10 mouse cellular contexts compared by ENCODE assay signal in the genomic region with DNA sequence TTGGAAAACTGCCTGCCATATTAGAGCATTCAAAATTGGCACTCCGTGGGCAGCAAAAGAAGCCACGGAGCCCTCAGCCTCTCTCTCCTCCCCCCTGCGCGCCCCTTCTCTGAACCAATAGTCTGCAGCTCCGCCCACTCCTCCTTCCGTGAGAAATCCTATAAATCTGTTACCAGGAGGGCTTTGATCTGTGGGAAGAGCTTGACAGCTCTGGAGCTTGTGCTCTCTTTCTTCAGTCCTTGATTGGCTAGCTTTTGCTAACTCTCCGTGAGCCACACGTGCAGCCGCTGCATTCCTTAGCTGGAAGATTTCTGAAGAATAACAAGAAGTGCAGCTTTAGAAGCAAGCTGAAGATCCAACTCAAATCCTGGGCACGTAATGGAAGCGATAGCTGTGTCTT. TPM values are rescaled to one million over a fixed set of nuclear protein-coding genes. Genes with fewer than 3 reads are reported as not detected.
A peak's percentile ranks its signal among the peaks of the same experiment; 100 is the strongest.
DNase-seq lines count a peak whose midpoint lies in the region; ATAC-seq and TF ChIP-seq lines count a peak whose summit lies in the region.
"Had no signal": no experiment of that assay in that cellular context is flagged by ENCODE, and none has a peak within 500 bp of the region (broad histone marks: within the 10 kb centered on the region; RNA-seq: fewer than 3 reads in every experiment).

No protein-coding gene starts in this region.

- H3K27ac ChIP-seq in forebrain, embryonic 10.5 days: no peak overlapping the region
- no peak overlapping the region for H3K27ac ChIP-seq in stomach, postnatal 0 days (replicated peaks)
- H3K27ac ChIP-seq: liver, embryonic 15.5 days had no signal

- H3K4me3 ChIP-seq in forebrain, embryonic 10.5 days: no peak overlapping the region
- no peak overlapping the region for H3K4me3 ChIP-seq in stomach, postnatal 0 days (ENCODE audit: low read depth, low read length)
- H3K4me3 ChIP-seq: liver, embryonic 15.5 days had no signal

- H3K36me3 ChIP-seq in forebrain, embryonic 10.5 days (replicated peaks): no peaks in the 10 kb centered on the region
- no peaks in the 10 kb centered on the region for H3K36me3 ChIP-seq in stomach, postnatal 0 days (ENCODE audit: control insufficient read depth, insufficient read depth, low read length)
- H3K36me3 ChIP-seq: liver, embryonic 15.5 days had no signal

- no peak for ATAC-seq in stomach, postnatal 0 days (ENCODE audit: low FRiP score, low TSS enrichment)

- no peak overlapping the region for H3K9ac ChIP-seq in stomach, postnatal 0 days (ENCODE audit: low read length)
- H3K9ac ChIP-seq: liver, embryonic 15.5 days had no signal

- peak; percentile 8 for DNase-seq in kidney, adult 11 months
- DNase-seq in kidney, adult 18-20 months: no peak
- peak; percentile 44 for DNase-seq in forebrain, embryonic 10.5 days (ENCODE audit: extremely low spot score, low spot score)
- DNase-seq in kidney, postnatal 10 days: peak; percentile 14
- peak; percentile 72 for DNase-seq in retina, embryonic 14.5 days (ENCODE audit: low spot score)
- DNase-seq in thymus, postnatal 10 days (ENCODE audit: low spot score in 2 of 2): no peak
- DNase-seq in stomach, postnatal 0 days (ENCODE audit: low spot score): no peak
- no peak for DNase-seq in liver

- no peak for TF ChIP-seq CTCF in stomach, postnatal 0 days (IDR thresholded peaks at IDR 0.05; ENCODE audit: low read depth)

- H3K27me3 ChIP-seq in forebrain, embryonic 10.5 days (ENCODE audit: poor library complexity, severe bottlenecking): peaks cover 41% of the 10 kb centered on the region
- no peaks in the 10 kb centered on the region for H3K27me3 ChIP-seq in stomach, postnatal 0 days (ENCODE audit: control insufficient read depth, insufficient read depth, low read length)

- H3K4me2 ChIP-seq in stomach, postnatal 0 days (replicated peaks; ENCODE audit: low read depth): no peak overlapping the region
- H3K4me2 ChIP-seq: liver, embryonic 15.5 days had no signal

- H3K9me3 ChIP-seq in forebrain, embryonic 10.5 days: no peaks in the 10 kb centered on the region
- no peaks in the 10 kb centered on the region for H3K9me3 ChIP-seq in stomach, postnatal 0 days (ENCODE audit: control insufficient read depth, low read length)
- H3K9me3 ChIP-seq: liver, embryonic 15.5 days had no signal

- TF ChIP-seq EP300 in stomach, postnatal 0 days (optimal IDR thresholded peaks at IDR 0.05): no peak

- 0 out of 2 replicates have a peak, but pooled peaks cover 4% of the 10 kb centered on the region for H3K4me1 ChIP-seq in forebrain, embryonic 10.5 days
- H3K4me1 ChIP-seq in stomach, postnatal 0 days (replicated peaks; ENCODE audit: control insufficient read depth, insufficient read depth): no peaks in the 10 kb centered on the region
- H3K4me1 ChIP-seq: liver, embryonic 15.5 days had no signal

- WGBS in forebrain, embryonic 10.5 days: 16% methylated on average over 11 of the region's 11 CpGs
- WGBS in stomach, postnatal 0 days: 19% methylated on average over 10 of the region's 11 CpGs

RNA-seq across cellular contexts. Expression of a gene that starts 2.6 kb away (rescaled TPM):
- polyA plus RNA-seq in forebrain, embryonic 10.5 days (2016; fragmentation: Nextera tagmentation; extraction: Ambion mirVana): 0.02 TPM in 1 of 2 replicates, not detected in the other
- polyA plus RNA-seq in stomach, postnatal 0 days (2015; fragmentation: Nextera tagmentation; extraction: Ambion mirVana): 0.01 TPM in 1 of 2 replicates, not detected in the other
- polyA plus RNA-seq: liver, embryonic 15.5 days; testis, adult 2 months had no signal

Comparison
In these comparisons a context has a peak if more than half of its experiments do, and no peak if none do; other contexts are left out.
1. DNase-seq: peak in kidney, adult 11 months (single experiment), forebrain, embryonic 10.5 days (single experiment), kidney, postnatal 10 days (single experiment) and retina, embryonic 14.5 days (single experiment); none in kidney, adult 18-20 months (single experiment), thymus, postnatal 10 days (0 of 2), stomach, postnatal 0 days (single experiment) and liver (single experiment).